Mouse (Mus musculus) liver, adult 2 months (tissue): ENCODE data around the gene Gm37240. TPM values are rescaled to one million over a fixed set of nuclear protein-coding genes. Genes with fewer than 3 reads are reported as not detected.

Source experiments
- DNase-seq: peaks from one replicate; pipeline ENCODE4 v3.0.0-alpha.2; 2011; ENCODE audit warnings: low read depth, low spot score; ENCODE audit errors: extremely low read depth
- H3K27ac ChIP-seq: fragments of 200-500 bp; replicated peaks from 2 replicates; pipeline ENCODE4 v1.5.1; 2012; ENCODE audit warnings: low read depth, mild to moderate bottlenecking, control low read depth, inconsistent platforms, low read length; ENCODE audit not compliant: insufficient read depth
- H3K27me3 ChIP-seq: fragments of 200-500 bp; 2 replicates; pipeline ENCODE4 v1.6.1; 2012; ENCODE audit warnings: mild to moderate bottlenecking, moderate library complexity, low read length, inconsistent platforms; ENCODE audit not compliant: control insufficient read depth, insufficient read depth
- H3K36me3 ChIP-seq: fragments of 200-500 bp; 2 replicates; pipeline ENCODE4 v1.6.1; 2012; ENCODE audit warnings: low read length, inconsistent platforms; ENCODE audit not compliant: control insufficient read depth, insufficient read depth
- H3K4me1 ChIP-seq: fragments of 200-500 bp; 2 replicates; pipeline ENCODE4 v1.6.1; 2011; ENCODE audit warnings: low read length; ENCODE audit not compliant: control insufficient read depth, insufficient read depth
- H3K4me3 ChIP-seq: fragments of 200-500 bp; 2 replicates; pipeline ENCODE4 v1.5.1; 2011; ENCODE audit warnings: low read depth, mild to moderate bottlenecking, control low read depth, low read length, moderate library complexity; ENCODE audit not compliant: insufficient read depth
- H3K79me2 ChIP-seq: fragments of 200-500 bp; 2 replicates; pipeline ENCODE4 v1.6.1; 2012; ENCODE audit warnings: inconsistent platforms, mild to moderate bottlenecking, low read length, moderate library complexity; ENCODE audit not compliant: control insufficient read depth, insufficient read depth
- H3K9ac ChIP-seq: fragments of 200-500 bp; 2 replicates; pipeline ENCODE4 v1.6.1; 2012; ENCODE audit warnings: low read depth, mild to moderate bottlenecking, control low read depth, inconsistent platforms, low read length
- CTCF ChIP-seq: fragments of 200-500 bp; IDR thresholded peaks from 2 replicates; pipeline ENCODE4 v1.5.1; 2011; ENCODE audit warnings: low read depth, low read length, control low read depth
- POLR2A ChIP-seq: fragments of 200-500 bp; IDR thresholded peaks from 2 replicates; pipeline ENCODE4 v1.6.1; 2011; ENCODE audit warnings: low read length, control low read depth; ENCODE audit not compliant: insufficient read depth; ENCODE audit errors: extremely low read depth
- WGBS: fragments of 180-500 bp; shearing (Covaris S2); methylation state at CpG from one replicate; pipeline ENCODE4 v1.1.7; 2018; 5-methylcytosine and 5-hydroxymethylcytosine counted together
- polyA plus RNA-seq: library from polyadenylated mRNA; depleted of rRNA; stranded (reverse); fragments of >200 nt; gene quantifications from 2 replicates; pipeline ENCODE4 v1.2.3, GENCODE M21; 2012
- total RNA-seq: library from RNA; depleted of rRNA; stranded (reverse); fragments of >200 nt; gene quantifications from 2 replicates; pipeline ENCODE4 v1.2.3, GENCODE M21; 2014

Gene Gm37240
- total and polyA plus RNA-seq, 2 experiments = 2.2 to 6.9 TPM

- no peaks in the 10 kb centered on the region for H3K27me3 ChIP-seq
- H3K36me3 ChIP-seq = no peaks in the 10 kb centered on the region
- no peaks in the 10 kb centered on the region for H3K79me2 ChIP-seq
- H3K9ac ChIP-seq = no peak overlapping the region
- WGBS = 88% methylated on average over 7 of the region's 7 CpGs
- no peak for DNase-seq
- no peak overlapping the region for H3K27ac ChIP-seq
- no peak overlapping the region for H3K4me3 ChIP-seq
- H3K4me1 ChIP-seq = no peaks in the 10 kb centered on the region
- TF ChIP-seq POLR2A = no peak
- TF ChIP-seq CTCF = no peak
Observed at GRCm38 (mm10) chr3:85337881-85338754, 549.2 kb downstream of the Gm37240 start.

GRCm38 (mm10) chr3:85335517-85335916 is 551.8 kb downstream of the Gm37240 start:
- Histone ChIP-seq H3K9ac (no peak overlapping the region), H3K4me1 (no peaks in the 10 kb centered on the region), H3K79me2 (no peaks in the 10 kb centered on the region), H3K27me3 (no peaks in the 10 kb centered on the region), H3K4me3 (no peak overlapping the region), H3K27ac (no peak overlapping the region), H3K36me3 (no peaks in the 10 kb centered on the region)
- no peak for DNase-seq
- WGBS = 94% methylated on average over 1 of the region's 1 CpGs
- TF ChIP-seq CTCF (no peak), POLR2A (no peak)

- TF ChIP-seq POLR2A = no peak
- TF ChIP-seq CTCF = no peak
- H3K79me2 ChIP-seq = no peaks in the 10 kb centered on the region
- H3K27me3 ChIP-seq = no peaks in the 10 kb centered on the region
- H3K36me3 ChIP-seq = no peaks in the 10 kb centered on the region
- WGBS = 83% methylated on average over 4 of the region's 4 CpGs
- no peaks in the 10 kb centered on the region for H3K4me1 ChIP-seq
- no peak overlapping the region for H3K9ac ChIP-seq
- H3K27ac ChIP-seq = no peak overlapping the region
- H3K4me3 ChIP-seq = no peak overlapping the region
- no peak for DNase-seq
Observed at GRCm38 (mm10) chr3:85332276-85332675, 555.0 kb downstream of the Gm37240 start.

GRCm38 (mm10) chr3:85318256-85318655 is 569.1 kb downstream of the Gm37240 start:
- 87% methylated on average over 5 of the region's 5 CpGs for WGBS
- TF ChIP-seq CTCF (no peak), POLR2A (no peak)

DNA sequence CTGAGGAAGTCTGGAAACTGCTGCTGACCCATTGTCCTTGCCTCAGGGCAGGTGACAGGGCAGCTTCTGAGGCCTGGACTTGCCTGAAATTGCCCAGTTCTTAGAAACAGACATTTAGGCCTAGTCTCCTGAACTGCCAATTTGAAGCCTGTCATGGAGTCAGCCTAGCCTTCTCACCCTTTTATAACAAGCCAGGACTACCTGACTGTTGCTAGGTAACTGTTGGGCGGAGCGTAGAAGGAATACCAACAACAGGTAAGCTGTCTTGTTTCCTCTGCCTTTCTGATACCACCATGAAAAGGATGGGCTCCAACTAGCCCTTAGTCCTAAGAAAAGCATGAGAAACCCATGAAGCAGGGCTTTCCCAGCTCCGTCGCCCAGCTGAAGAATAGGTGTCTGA is 570.0 kb downstream of the Gm37240 start:
- H3K36me3 ChIP-seq = no peaks in the 10 kb centered on the region
- no peak overlapping the region for H3K4me3 ChIP-seq
- H3K9ac ChIP-seq = no peak overlapping the region
- no peak overlapping the region for H3K27ac ChIP-seq
- H3K4me1 ChIP-seq = no peaks in the 10 kb centered on the region
- H3K79me2 ChIP-seq = no peaks in the 10 kb centered on the region
- DNase-seq = no peak
- 97% methylated on average over 4 of the region's 4 CpGs for WGBS
- TF ChIP-seq CTCF = no peak
- no peak for TF ChIP-seq POLR2A
- H3K27me3 ChIP-seq = no peaks in the 10 kb centered on the region

More at GRCm38 (mm10) chr3:85318256-85318655, 569.1 kb downstream of the Gm37240 start:
- Histone ChIP-seq H3K36me3 (no peaks in the 10 kb centered on the region), H3K79me2 (no peaks in the 10 kb centered on the region), H3K27me3 (no peaks in the 10 kb centered on the region), H3K9ac (no peak overlapping the region), H3K4me1 (no peaks in the 10 kb centered on the region), H3K27ac (no peak overlapping the region), H3K4me3 (no peak overlapping the region)
- DNase-seq = no peak

DNA sequence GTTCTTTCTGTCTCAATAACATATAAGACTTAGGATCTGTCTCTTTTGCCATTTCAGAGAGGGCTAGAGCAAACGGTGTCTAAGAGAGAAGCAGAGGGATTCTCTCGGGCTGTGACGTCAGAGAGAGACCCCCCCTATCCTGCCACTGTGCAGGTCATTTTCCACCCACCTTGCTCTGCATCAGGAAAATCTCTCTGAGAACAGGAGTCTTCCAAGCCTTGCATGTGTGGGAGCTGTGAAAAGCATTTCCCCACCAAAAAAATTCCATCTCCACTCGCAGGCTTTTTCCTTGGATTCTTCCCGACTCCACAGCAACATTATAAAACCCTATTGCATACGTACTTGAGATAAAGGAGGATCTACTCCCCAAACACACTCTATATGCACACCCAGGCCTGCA is 572.4 kb downstream of the Gm37240 start:
- WGBS = 82% methylated on average over 6 of the region's 6 CpGs
- no peaks in the 10 kb centered on the region for H3K4me1 ChIP-seq

More for the DNA sequence above, 572.4 kb downstream of the Gm37240 start:
- Histone ChIP-seq H3K79me2 (no peaks in the 10 kb centered on the region), H3K9ac (no peak overlapping the region), H3K27me3 (no peaks in the 10 kb centered on the region), H3K4me3 (no peak overlapping the region), H3K36me3 (no peaks in the 10 kb centered on the region), H3K27ac (no peak overlapping the region)
- TF ChIP-seq CTCF (no peak), POLR2A (no peak)
- DNase-seq = no peak
